Mouse (Mus musculus) adrenal gland, adult 8-10 months (tissue): ENCODE results near the gene A26c2. TPM values are rescaled to one million over a fixed set of nuclear protein-coding genes. Genes with fewer than 3 reads are reported as not detected.

ENCODE experiments used
- DNase-seq: peaks from one replicate; pipeline ENCODE4 v3.0.0; 2022
- total RNA-seq, 4 experiments: library from RNA; stranded (reverse); gene quantifications; 2 replicates each; pipeline ENCODE4 v1.2.4; 2022

Gene A26c2
- total RNA-seq = not detected

DNA sequence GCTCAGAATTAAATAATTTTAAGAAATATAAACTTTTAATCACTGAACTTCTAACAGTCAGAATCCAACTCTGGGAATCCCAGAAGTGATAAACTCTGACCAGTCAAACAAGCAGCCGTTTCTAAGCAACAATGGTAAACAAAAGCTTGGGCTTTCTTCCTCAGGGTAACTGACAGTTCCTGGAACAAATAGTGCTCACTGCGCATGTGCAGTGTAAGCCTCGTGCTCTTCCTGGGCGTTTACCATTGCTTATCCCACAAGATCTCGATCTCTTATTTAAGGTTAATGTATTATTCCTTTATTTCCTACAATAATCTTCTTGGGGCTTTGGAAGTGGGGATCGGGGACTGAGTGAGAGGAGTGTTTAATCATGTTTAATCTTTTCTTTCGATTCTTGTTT, at the start of gene A26c2:
Gene A26c2 (minus strand): TSS at position 101 of the 400 bp plus-strand sequence.
- DNase-seq = no peak

DNA sequence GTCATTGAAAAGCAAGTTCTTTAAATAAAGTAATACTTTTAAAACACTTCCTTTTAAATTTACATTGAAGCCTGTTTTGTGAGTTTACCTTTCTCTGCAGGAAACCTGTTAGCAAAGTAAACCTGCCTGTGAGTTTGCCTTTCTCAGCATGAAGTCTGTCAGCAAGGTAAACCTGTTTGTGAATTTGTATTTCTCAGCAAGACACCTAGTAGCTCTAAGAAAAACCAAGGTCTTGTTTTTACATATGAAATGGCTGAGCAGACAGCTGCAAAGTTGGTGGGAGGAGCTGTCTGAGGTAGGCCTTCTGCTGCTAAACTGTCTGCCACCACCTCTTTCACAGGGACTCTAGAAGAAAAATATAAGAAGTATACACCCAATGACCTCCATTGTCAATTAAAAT, 28.0 kb upstream of the A26c2 start:
- DNase-seq = no peak
